Mouse (Mus musculus) embryonic stem cell, embryonic (primary cell): ENCODE measurements around the gene Prkd1.

Experiments
- CTCF ChIA-PET, 4 experiments: fragments of 300-600 bp in 2 of 4; fragments of 350-600 bp in 2 of 4; sonication (Branson Sonifier 250); formaldehyde crosslinking; loops; one replicate each; lab custom pipeline; 2022; ENCODE audit warnings: inconsistent platforms in 2 of 4; lab: Charles Lee
- POLR2A ChIA-PET, 4 experiments: fragments of 300-600 bp in 2 of 4; fragments of 350-600 bp in 2 of 4; sonication (Branson Sonifier 250); formaldehyde crosslinking; loops; one replicate each; lab custom pipeline; 2022; ENCODE audit warnings: antibody characterized with exemption in 4 of 4, inconsistent platforms in 1 of 4; lab: Charles Lee

The Prkd1 gene

DNA sequence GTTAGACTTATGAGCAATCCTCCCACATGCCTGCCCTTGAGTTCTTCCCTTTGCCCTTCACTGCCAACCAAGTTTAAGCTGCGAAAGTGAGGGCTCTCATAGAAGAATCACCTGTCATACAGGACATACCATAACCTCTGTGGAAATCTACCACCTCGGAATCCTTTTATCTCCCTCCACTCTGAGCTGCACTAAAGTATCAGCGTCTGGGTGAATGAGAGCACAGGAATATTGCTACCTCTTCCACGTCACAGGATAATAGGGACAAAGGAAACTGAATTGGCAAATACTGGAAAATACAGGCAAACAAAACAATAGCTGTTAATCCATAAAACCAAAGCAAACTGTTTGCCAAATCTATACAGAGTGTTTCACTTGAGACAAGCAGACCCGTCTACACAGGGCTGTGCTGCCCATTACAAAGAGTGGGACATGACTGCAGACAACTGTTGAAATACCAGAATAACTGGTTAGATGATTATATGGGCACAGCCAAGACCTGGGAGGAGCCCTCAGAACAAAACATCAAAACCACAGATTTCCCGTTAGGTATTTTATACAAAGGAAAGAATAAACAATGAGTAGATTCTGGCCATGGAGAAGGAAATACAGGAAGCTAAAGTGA lies 60.6 kb downstream of the Prkd1 start:
- POLR2A ChIA-PET = no interaction called here
- CTCF ChIA-PET = interaction anchor here in 1 of 4 experiments (0.6 kb wide), 1 partner anchor 329 kb away, joined by 3 read pairs; no protein-coding TSS in a partner anchor

DNA sequence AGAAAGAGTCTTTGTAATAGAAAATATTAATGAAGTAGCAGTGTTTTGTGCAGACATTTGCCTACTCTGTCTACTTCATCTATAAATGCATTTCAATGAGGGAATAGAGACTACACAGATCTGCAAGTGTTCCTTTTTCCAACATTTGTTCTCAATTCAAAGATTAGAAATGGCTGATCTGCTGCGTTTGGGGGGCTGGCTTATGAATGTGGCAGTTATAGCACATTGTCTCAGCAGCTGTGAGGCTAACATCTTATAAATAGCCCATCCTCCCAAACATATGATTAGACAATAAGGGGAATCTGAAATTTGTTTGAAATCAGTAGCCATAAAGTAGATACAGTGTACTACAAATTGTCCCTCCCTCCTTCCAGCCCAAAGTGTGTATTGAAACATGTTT lies 83.7 kb downstream of the Prkd1 start:
- ChIA-PET POLR2A (no interaction called here), CTCF (no interaction called here)

DNA sequence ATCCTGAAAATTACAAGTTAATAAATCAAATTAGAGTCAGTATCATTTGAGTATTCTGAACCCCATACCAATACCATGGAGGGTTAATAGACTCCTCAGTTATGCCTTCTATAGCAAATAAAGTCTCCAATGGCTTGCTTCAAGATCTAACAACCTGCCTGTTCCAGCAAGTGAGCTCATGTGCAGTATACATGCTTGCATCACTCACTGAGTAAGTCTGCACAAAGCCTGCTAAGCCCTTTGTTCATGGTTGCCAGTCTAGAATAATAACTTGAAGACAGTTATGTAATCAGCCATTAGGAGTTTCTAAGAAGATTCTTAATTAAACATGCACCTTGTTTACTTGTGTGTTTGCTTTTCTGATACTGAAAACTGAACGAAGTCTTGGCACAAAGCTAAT lies 88.4 kb downstream of the Prkd1 start:
- ChIA-PET POLR2A (interaction anchor here in 1 of 4 experiments (0.7 kb wide), 1 partner anchor 34 kb away, joined by 3 read pairs; no protein-coding TSS in a partner anchor), CTCF (no interaction called here)

DNA sequence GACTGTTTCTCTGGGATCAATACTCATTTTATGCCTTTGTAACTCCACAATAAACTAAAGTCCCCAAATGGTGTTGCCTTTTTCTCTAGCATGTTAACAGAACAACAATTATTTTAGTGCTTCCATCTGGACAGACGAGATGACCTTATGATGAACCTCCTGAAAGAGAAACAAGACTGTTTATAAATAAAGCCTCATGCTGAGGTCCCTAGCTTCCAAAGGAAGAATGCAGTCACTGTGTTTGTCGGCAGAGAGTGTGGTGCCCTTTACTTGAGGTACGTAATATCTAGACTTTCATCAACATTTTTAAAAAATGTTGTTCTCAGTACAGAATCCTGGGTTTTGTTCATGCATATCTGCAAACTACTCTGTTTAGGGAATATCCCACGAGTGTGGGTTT lies 90.7 kb downstream of the Prkd1 start:
- POLR2A ChIA-PET = interaction anchor here in 1 of 4 experiments (0.6 kb wide), 1 partner anchor 18 kb away, joined by 3 read pairs; no protein-coding TSS in a partner anchor
- CTCF ChIA-PET = interaction anchor here in 1 of 4 experiments (0.6 kb wide), 1 partner anchor 12 kb away, joined by 3 read pairs; no protein-coding TSS in a partner anchor

DNA sequence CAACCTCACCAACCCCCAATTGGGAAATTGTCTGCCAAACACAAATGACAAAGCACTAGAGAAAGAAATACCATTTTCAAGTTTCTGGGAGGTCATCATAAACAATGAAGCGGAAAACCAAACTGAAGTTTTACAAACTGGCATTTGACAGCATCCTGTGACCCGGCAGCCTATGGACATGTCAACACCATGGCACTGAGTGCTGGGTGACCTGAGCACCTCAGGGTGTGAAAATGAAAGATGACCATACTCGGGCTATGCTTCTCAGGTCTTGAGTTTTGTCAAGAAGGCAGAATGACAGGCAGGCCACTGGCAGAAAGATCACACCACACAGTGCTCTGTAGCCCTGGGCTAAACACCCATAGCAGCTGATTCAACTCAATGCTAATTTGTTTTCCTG lies 94.7 kb downstream of the Prkd1 start:
- ChIA-PET CTCF (interaction anchor here in 1 of 4 experiments (0.6 kb wide), 1 partner anchor 1701 kb away, joined by 3 read pairs; no protein-coding TSS in a partner anchor), POLR2A (no interaction called here)

DNA sequence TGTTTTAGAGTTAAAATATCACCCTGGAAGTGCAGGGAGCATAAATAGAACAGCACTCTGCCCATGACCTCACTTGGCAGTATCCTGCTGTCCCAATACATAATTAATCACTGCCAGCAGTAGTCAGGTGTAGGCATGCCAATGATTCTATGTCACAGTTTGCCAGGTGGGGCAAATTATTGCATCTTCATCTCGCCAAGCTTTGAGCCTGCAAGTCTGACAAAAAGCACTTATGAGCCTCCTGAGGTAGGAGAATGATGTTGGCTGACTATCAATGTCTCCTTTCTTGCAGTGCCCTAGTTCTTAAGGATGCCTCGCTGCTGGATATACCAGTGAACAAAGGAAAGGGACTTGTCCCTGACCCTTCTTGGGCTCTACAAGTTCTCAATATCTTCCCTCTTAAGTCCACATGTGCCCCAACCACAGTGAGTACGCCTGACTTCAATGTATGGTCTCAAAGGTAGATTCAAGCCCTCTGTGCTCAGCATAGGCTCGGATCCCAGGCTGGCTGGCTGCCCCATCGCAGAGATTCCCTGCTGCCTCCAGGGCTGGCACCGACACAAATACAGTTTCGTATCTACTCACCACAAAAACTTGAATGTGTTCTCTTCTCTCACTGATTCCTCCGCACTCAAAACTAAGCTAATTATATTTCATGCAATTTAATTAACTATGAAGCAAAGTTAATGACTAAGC lies 98.9 kb downstream of the Prkd1 start:
- POLR2A ChIA-PET = no interaction called here
- CTCF ChIA-PET = no interaction called here

DNA sequence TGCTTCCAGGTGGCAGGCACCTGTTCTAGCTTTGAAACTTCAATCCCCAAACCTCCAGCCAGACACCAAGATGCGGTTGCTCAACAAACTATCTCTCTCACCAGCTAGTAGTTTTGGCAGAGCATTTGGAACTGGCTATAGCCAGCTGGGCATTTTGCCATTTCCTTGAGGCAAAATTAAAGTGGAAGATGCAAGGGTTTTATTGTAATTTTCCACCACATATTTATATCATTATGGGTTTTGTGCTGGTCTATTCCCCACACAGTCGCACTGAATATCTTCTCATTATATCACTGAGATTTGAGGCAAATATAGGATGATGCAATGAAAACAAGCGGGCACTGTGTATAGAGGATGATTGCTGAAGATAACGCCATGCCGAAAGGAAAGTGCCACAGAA lies 102.5 kb downstream of the Prkd1 start:
- POLR2A ChIA-PET = no interaction called here
- CTCF ChIA-PET = no interaction called here

DNA sequence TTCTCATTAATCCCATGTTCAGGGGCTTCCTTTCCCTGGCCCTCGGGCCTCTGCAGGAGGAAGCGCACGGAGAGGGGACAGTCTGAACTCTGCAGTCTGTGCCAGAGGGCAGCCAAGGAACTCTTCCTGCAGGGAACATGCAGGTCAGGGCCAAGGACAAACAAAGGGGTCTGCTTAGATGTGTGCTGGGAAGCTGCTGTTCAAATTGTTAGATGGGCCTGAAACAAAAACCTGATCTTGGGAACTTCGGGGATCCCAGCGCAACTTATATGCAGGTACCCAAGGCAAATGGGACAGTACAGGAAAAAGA lies 103.3 kb downstream of the Prkd1 start:
- POLR2A ChIA-PET = no interaction called here
- CTCF ChIA-PET = no interaction called here

DNA sequence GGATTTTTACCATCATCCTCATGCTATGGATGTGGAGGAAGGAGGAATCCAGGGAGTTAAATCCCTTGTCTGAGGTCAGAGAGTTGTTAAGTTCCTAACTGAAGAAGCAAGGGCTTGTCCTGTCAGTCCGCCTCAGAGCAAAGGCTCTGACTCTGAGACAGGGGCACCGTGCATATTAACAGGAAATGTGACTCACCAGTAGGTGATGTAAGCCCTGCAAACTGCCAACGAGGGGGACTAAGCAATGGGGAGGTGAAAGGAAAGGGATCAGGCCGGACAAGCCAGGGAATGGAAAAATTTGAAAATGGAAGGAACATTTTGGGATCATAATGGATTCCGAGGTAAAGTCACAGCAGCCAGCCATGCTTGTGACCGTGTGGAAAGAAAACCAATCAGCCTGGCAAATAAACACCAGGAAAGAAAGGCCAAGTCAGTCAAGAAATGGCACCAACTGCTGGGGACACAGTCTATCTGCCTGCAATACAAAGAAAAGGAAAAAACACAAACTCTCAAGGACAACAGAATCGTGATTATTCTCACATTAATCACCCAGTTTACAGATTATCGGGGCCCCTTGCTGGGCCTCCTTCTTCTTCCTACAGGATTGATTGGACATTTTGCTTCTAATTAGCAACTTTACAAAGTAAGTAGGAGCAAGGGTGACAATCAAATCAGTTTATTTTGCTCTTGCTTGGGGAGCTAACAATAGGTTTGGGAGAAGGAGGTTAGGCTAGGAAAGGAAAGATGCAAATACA lies 103.9 kb downstream of the Prkd1 start:
- ChIA-PET POLR2A (no interaction called here), CTCF (no interaction called here)

DNA sequence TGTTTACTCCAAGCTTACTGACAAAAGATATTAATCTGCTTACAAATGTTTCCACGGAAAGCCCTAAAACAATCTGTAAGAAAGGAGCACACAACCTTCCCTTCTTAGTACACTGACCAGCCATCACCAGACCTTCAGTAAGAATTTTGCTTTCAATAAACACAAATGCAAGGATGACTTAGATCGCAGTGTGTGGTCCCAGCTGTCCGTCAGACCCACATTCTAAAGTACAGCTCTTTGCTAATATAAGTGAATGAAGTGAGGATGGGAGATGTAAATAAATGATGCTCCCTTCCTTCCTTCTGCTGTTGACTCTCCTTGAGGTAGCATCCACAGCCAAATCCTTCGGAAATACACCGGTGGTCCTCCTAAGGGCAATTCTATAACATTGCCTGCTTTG lies 108.1 kb downstream of the Prkd1 start:
- ChIA-PET CTCF (no interaction called here), POLR2A (no interaction called here)

DNA sequence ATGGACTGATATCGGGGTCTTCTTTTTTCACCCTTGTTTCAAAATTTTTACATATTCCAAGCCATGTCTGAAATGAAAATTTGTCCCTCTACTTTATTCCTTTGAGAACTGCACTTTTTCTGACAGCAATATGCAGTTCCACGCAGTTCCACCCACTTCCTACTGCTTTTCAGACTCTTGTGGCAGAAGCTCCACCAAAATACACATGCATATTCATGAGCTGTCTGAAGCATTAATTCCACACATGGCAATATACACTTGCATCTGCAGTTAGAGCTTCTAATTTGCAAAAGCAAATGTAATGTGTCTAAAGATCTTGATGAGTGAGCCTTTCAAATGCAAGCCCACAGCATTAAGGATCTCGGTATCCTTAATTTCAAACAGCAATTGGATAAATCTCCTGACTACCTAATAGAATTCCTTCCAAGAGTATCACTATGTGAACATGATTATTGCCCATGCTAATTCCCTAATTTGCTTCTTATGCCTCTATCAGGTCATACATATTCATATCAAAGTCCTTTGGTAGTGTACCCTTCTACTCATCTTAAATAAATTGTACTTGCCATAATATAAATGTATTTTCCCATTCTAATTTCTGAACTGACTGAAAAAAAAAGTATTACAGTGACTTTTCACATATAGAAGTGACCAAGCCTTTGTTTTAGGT lies 110.5 kb downstream of the Prkd1 start:
- ChIA-PET CTCF (no interaction called here), POLR2A (no interaction called here)

DNA sequence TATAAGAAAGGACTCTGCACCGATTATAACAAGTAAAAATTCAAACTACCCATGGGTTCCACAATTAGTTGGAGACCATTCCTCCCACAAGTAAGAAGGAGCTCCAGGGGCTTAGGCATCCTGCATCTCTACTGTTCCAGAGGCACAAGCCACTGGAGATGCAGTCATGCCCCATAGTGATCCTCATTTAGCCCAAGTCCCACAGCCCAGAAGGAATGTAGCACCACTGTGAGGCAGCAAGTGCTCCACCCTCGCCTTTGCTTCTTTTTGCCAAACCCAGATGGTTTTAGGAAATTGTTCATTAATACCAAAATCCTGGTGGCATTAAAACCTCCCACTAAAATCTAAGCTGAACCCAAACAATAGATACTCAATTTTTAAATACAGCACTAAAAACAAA lies 111.1 kb downstream of the Prkd1 start:
- ChIA-PET POLR2A (no interaction called here), CTCF (no interaction called here)

DNA sequence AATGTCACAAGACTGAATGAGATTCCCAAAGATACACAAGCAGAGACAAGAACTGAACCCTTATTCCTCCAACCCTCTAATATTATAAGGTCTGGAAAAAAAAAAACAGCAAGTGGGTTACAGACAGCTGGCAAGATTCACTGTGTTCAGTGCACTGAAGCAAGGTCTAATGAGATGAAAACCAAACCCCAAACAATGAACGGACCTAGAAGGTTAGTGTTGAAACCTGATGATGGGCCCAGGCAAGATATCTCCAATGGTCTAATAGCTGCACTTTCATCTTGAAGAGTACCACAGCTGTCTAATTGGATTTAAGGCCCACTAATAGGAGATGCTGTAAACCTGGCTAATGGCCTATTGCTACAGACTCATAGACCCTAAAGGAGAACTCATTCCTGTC lies 111.9 kb downstream of the Prkd1 start:
- ChIA-PET CTCF (no interaction called here), POLR2A (no interaction called here)

DNA sequence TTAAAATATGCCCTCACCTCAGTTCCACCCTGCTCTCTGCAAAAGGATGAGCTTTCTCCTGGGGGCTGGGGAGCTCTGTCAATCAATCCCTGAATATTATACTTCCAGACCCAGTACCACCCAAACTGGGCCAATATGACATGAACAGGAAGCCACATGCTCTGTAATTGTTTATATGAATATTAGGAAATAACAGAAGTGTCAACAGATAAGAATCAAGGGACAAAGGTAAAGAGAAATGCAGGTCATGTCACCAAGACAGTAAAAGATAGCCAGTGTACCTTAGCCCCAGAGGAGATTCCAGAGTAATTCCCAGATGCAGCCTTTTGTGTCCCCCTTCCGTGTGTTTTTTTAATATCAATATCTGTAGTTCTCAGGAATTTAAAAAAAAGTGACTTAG lies 120.3 kb downstream of the Prkd1 start:
- CTCF ChIA-PET = no interaction called here
- POLR2A ChIA-PET = no interaction called here

DNA sequence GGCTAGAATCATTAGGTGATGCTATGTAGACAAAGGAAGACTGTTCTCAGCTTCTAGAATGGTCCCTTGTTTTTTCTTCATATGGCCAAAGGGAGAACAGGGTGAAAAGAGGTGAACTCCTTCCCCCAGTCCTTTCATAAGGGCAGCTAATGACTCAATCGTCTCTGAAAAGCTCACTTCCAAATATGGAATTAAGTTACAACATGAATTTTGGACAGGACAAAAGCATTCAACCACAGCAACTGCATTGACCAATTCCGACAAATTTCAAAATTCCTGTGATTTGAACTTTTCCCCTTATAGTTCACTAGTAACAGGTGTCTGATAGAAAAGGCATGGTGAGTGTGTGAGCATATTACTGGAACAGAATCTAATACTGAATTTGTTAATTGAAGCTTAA lies 124.8 kb downstream of the Prkd1 start:
- ChIA-PET POLR2A (no interaction called here), CTCF (no interaction called here)

DNA sequence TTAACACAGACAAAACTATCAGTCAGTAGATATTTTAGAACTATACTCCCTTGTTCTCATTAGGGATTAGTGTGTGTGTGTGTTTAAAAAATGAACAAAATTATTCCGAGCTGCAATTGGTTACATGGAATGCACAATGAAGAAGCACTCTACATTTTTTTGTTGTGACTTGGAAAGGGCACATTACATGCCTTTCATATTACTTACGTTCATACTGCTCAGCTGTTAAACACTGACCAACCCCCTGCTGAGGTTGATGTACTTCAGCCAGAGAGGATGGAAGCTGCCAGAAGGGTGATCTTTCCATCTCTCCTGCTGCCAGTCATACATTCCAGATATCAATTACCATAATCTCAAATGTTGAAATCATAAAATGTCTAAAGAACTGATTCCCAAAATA lies 134.4 kb downstream of the Prkd1 start:
- CTCF ChIA-PET = no interaction called here
- POLR2A ChIA-PET = no interaction called here

DNA sequence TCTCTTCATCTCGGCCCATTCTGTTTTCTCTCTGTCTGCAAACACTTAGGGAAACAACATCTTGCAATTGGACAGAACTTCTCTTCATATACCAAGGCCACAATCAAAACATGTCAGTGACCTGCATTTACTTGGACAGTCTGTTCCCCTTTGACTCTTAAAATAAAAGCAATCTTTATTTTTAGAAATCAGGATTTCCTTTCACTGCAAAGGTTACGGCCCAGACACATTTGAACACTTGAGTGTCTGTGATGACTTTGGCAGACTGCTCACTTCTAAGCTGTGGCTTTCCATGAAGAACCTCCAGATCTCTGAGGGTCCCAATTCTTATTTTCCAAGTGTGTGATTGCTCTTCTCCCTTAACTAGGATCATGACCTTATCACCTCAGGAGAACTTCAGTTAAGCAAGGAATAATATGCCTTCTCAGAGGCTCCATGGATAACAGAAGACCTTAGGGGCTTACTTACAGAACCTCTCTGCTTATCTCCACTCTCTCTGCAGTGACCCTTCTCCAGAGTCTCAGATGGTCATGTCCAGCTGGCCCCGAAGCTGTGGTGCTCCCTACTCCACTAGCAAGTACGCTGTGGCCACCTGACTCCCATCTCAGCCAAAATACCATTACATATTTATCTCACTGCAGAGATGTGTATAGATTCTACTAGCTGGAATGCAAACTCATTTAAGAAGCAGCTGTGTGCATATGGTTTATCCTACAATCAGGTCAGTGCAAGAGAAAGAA lies 137.2 kb downstream of the Prkd1 start:
- CTCF ChIA-PET = no interaction called here
- POLR2A ChIA-PET = no interaction called here

DNA sequence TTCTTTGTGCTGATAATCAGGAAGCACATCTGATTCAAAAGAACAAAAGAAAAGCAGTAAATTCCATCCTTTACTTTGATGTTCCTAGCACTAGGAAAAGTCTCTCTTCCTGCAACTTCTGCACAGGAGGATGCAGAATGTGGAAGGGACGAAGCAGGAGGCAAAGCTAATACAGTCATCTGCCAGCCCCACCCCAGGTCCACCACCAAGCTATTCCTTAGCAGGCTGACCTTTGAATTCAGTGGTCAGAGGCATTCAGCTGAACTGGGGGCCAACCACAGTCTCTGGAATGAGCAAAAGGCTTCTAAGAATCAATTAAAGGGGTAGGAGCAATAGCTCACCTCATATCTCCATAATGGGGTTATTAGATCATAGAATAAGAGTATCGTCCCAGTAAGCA lies 140.1 kb downstream of the Prkd1 start:
- POLR2A ChIA-PET = no interaction called here
- CTCF ChIA-PET = no interaction called here

DNA sequence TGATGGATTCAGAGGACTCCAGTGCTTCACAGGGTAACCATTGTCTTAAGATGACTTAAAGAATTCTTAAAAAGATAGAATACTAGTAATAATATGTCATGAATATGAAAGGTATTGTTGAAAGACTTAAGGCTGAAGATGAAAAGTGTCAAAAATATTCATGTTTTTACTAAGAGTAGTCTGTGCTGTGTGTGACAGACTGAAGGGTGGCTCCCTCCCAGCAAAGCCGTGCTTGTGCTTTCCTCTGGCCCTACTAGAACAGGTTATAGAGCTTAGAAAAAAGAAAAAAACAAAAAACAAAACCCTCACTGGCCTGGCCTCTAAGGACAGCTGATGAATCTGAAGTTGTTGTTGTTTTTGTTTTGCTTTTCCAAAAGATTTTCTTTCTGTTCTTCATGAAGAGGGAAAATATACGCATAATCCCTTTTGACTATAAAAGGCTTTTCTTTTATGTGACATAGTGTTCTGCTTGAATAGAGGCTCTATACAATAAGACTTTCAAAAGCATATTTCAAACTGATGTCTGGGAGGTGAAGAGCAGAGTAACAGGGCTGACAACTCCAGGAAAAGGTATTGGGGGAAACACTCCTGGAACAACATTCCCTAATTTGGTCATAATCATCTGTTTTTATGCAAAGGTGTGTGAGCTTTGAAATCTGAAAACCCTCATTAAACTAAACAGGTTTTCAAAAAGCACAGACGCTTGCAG lies 148.9 kb downstream of the Prkd1 start:
- ChIA-PET POLR2A (no interaction called here), CTCF (no interaction called here)
